Mouse (Mus musculus) limb, embryonic 11.5 days (tissue): ENCODE data around the gene Vps52. TPM values are rescaled to one million over a fixed set of nuclear protein-coding genes. Genes with fewer than 3 reads are reported as not detected.
"Not testable (repeated sequence)": the region's sequence is repeated elsewhere in the genome, so short reads cannot be mapped to it uniquely, and the experiment has no call there.

ENCODE experiments used
- ATAC-seq: fragments of 200-750 bp; cut with Nextera tagmentation; 2 replicates; pipeline ENCODE4 v1.8.0; 2017; ENCODE audit warnings: low read depth; ENCODE audit not compliant: insufficient number of reproducible peaks, low FRiP score, low TSS enrichment
- DNase-seq: peaks from one replicate; pipeline ENCODE4 v3.0.0-alpha.2; 2015; ENCODE audit warnings: low spot score
- H3K27ac ChIP-seq: fragments of 300-500 bp; sonication (generic); replicated peaks from 2 replicates; pipeline ENCODE4 v1.5.1; 2014; ENCODE audit warnings: low read depth, mild to moderate bottlenecking, low read length
- H3K27me3 ChIP-seq: fragments of 300-500 bp; sonication (generic); 2 replicates; pipeline ENCODE4 v1.6.1; 2014; ENCODE audit warnings: mild to moderate bottlenecking, low read length, mixed read lengths; ENCODE audit not compliant: control insufficient read depth, insufficient read depth
- H3K36me3 ChIP-seq: fragments of 300-500 bp; sonication (generic); 2 replicates; pipeline ENCODE4 v1.6.1; 2014; ENCODE audit warnings: mild to moderate bottlenecking, low read length, moderate library complexity, mixed read lengths; ENCODE audit not compliant: control insufficient read depth, insufficient read depth
- H3K4me1 ChIP-seq: fragments of 300-500 bp; sonication (generic); 2 replicates; pipeline ENCODE4 v1.6.1; 2014; ENCODE audit warnings: low read length, mixed read lengths; ENCODE audit not compliant: control insufficient read depth, insufficient read depth
- H3K4me2 ChIP-seq: fragments of 300-500 bp; sonication (generic); 2 replicates; pipeline ENCODE4 v1.6.1; 2014; ENCODE audit warnings: low read depth, mild to moderate bottlenecking, moderate library complexity; ENCODE audit not compliant: severe bottlenecking
- H3K4me3 ChIP-seq: fragments of 300-500 bp; sonication (generic); 2 replicates; pipeline ENCODE4 v1.5.1; 2014; ENCODE audit warnings: low read depth, low read length
- H3K9ac ChIP-seq: fragments of 300-500 bp; sonication (generic); 2 replicates; pipeline ENCODE4 v1.6.1; 2014; ENCODE audit warnings: mild to moderate bottlenecking, low read length
- H3K9me3 ChIP-seq: fragments of 300-500 bp; sonication (generic); 2 replicates; pipeline ENCODE4 v1.6.1; 2016; ENCODE audit warnings: low read length; ENCODE audit not compliant: control insufficient read depth
- WGBS: fragments of 180-500 bp; shearing (Covaris S2); extraction: QIAGEN DNeasy Blood & Tissue Kit; methylation state at CpG from one replicate; pipeline ENCODE4 v1.1.7; 2014; 5-methylcytosine and 5-hydroxymethylcytosine counted together
- polyA plus RNA-seq: library from polyadenylated mRNA; unstranded; fragments of >200 nt; fragmentation: Nextera tagmentation; extraction: Ambion mirVana; gene quantifications from 2 replicates; pipeline ENCODE4 v1.2.1, GENCODE M21; 2014

Vps52 gene
- polyA plus RNA-seq, 1 experiment from 2014 or later: 35.6 TPM

DNA sequence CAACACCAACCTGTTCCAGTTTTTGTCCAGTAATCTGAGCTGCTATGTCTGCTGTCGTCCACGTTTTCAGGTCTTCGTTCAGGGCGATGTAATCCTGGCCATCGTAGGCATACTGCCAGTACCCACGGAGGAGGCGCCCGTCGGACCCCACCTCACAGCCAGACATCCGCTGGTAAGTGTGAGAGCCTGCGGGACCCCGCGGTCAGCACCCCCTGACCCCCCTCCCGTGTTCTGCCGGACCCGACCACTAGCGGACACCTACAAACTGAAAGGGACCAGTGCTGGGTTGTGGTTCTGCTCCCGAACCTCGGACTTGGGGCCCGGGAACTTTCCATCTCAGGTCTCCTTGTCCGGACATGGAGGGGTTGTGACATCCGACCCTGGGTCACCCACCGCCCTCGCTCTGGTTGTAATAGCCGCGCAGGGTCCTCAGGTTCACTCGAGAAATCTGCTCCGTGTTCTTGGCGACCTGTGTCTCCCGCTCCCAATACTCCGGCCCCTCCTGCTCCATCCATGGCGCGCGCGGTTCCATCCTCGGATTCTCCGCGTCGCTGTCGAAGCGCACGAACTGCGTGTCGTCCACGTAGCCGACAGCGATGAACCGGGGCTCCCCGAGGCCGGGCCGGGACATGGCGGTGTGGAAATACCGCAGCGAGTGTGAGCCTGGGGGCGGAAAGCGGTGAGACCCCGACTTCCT is 22.4 kb downstream of the Vps52 start:
- ATAC-seq: no peak
- Histone ChIP-seq H3K27me3 (peaks cover 30% of the 10 kb centered on the region), H3K36me3 (no peaks in the 10 kb centered on the region), H3K27ac (no peak overlapping the region), H3K9ac (peak overlapping the region; percentile 49), H3K4me1 (peaks cover 8% of the 10 kb centered on the region; the same call in 1 of the 2 replicates), H3K4me2 (peak overlapping the region; percentile 54), H3K9me3 (no peaks in the 10 kb centered on the region), H3K4me3 (peak overlapping the region; percentile 26)
- no peak for DNase-seq
- 2% methylated on average over 57 of the region's 57 CpGs for WGBS

GRCm38 (mm10) chr17:33978631-33979031 is 23.0 kb downstream of the Vps52 start:
- DNase-seq (peak; percentile 40), ATAC-seq (no peak)
- peaks cover 30% of the 10 kb centered on the region for H3K27me3 ChIP-seq
- WGBS: 2% methylated on average over 17 of the region's 17 CpGs
- H3K4me1 ChIP-seq: peaks cover 8% of the 10 kb centered on the region; the same call in 1 of the 2 replicates
- H3K4me3 ChIP-seq: peak overlapping the region; percentile 26
- no peaks in the 10 kb centered on the region for H3K9me3 ChIP-seq
- peak overlapping the region; percentile 49 for H3K9ac ChIP-seq
- H3K27ac ChIP-seq: no peak overlapping the region
- no peaks in the 10 kb centered on the region for H3K36me3 ChIP-seq
- peak overlapping the region; percentile 54 for H3K4me2 ChIP-seq

GRCm38 (mm10) chr17:33979512-33980050 is 24.0 kb downstream of the Vps52 start:
- no peak for DNase-seq
- Histone ChIP-seq H3K36me3 (no peaks in the 10 kb centered on the region), H3K9ac (no peak overlapping the region), H3K4me1 (peaks cover 8% of the 10 kb centered on the region; the same call in 1 of the 2 replicates), H3K4me2 (no peak overlapping the region), H3K4me3 (no peak overlapping the region), H3K27me3 (peaks cover 30% of the 10 kb centered on the region), H3K27ac (no peak overlapping the region), H3K9me3 (no peaks in the 10 kb centered on the region)
- ATAC-seq: no peak
- 79% methylated on average over 6 of the region's 6 CpGs for WGBS

GRCm38 (mm10) chr17:33980181-33981035 is 24.8 kb downstream of the Vps52 start:
- Histone ChIP-seq H3K36me3 (no peaks in the 10 kb centered on the region), H3K27ac (no peak overlapping the region), H3K4me2 (no peak overlapping the region), H3K9me3 (no peaks in the 10 kb centered on the region), H3K4me3 (no peak overlapping the region), H3K4me1 (peaks cover 8% of the 10 kb centered on the region; the same call in 1 of the 2 replicates), H3K27me3 (peaks cover 30% of the 10 kb centered on the region), H3K9ac (no peak overlapping the region; the same call in 1 of the 2 replicates)
- 77% methylated on average over 19 of the region's 19 CpGs for WGBS
- ATAC-seq: no peak
- no peak for DNase-seq

DNA sequence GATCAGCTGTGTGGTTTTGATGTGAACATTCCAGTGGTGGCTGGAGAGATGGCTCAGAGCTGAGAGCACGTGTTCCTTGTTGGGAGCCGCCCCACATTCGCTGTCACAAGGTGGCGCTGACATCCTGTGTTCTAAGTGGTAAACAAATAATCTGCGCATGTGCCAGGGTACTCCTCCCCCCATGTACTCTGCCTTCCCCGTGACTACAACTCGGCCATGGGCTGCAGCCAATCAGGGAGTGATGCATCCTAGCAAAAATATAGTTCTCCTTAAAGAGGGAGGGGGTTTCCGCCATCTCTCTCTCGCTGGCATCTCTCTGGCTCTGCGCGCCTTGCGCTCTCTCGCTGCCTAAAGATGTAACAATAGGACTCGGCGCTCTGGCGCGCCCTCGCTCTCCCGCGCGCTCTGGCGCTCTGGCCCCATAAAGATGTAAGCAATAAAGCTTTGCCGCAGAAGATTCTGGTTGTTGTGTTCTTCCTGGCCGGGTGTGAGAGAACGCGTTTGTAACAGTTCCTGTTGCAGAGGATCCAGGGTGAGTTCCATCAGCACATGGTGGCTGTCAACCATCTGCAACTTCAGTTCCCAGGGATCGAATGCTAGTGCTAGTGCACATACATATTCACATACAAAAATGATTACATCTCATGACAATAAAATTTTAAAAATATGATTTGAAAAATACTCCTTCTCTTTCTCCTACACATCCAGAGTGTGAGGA is 25.7 kb downstream of the Vps52 start:
- Histone ChIP-seq H3K4me2 (peak overlapping the region; percentile 49), H3K27ac (peak overlapping the region; percentile 59; the same call in 1 of the 2 replicates), H3K4me3 (peak overlapping the region; percentile 43), H3K9ac (peak overlapping the region; percentile 61), H3K27me3 (peaks cover 29% of the 10 kb centered on the region)
- DNase-seq (peak; percentile 96), ATAC-seq (peak; percentile 92)
- H3K36me3 ChIP-seq, H3K9me3 ChIP-seq, H3K4me1 ChIP-seq: not testable (repeated sequence)
- WGBS: 1% methylated on average over 27 of the region's 27 CpGs

- H3K4me3 ChIP-seq, H3K4me1 ChIP-seq, H3K9ac ChIP-seq, ATAC-seq, H3K36me3 ChIP-seq, H3K9me3 ChIP-seq, H3K27ac ChIP-seq: not testable (repeated sequence)
- Histone ChIP-seq H3K27me3 (peaks cover 25% of the 10 kb centered on the region), H3K4me2 (peak overlapping the region; percentile 49; the same call in 1 of the 2 replicates)
- 14% methylated on average over 8 of the region's 8 CpGs for WGBS
- DNase-seq: peak; percentile 79
Measured at GRCm38 (mm10) chr17:33982136-33982535, 26.5 kb downstream of the Vps52 start.

GRCm38 (mm10) chr17:33991788-33992664 is 36.4 kb downstream of the Vps52 start:
- no peaks in the 10 kb centered on the region for H3K9me3 ChIP-seq
- H3K27ac ChIP-seq: no peak overlapping the region
- H3K9ac ChIP-seq: no peak overlapping the region
- ATAC-seq: no peak
- H3K4me1 ChIP-seq: no peaks in the 10 kb centered on the region
- H3K36me3 ChIP-seq: no peaks in the 10 kb centered on the region
- H3K4me2 ChIP-seq: no peak overlapping the region
- 35% methylated on average over 10 of the region's 10 CpGs for WGBS
- H3K4me3 ChIP-seq: no peak overlapping the region
- DNase-seq: peak; percentile 79
- no peaks in the 10 kb centered on the region for H3K27me3 ChIP-seq
